Mouse (Mus musculus): ENCODE results near the gene Tmem106c.

DNA sequence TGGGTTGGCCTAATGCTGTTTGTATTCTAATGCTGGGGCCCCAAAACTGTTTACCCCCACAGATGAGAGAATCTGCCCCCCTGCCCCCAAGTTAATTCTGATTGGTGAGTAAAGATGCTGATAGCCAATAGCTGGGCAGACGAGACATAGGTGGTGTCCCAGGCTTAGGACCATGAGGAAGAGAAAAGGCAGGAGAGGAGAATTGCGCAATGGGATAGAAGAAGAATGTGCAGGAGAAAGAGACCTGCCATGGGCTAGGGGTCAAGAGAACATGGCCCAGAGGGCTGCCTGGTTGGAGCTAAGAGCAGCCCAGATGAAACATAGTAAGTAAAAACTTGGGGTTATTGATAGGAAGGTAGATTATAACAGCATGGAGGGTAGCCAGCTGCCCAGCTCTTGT lies 23.9 kb upstream of the Tmem106c start:
- no peak for TF ChIP-seq CTCF (IDR thresholded peaks at IDR 0.05)
- no peak for TF ChIP-seq POLR2A (IDR thresholded peaks at IDR 0.05; ENCODE audit: insufficient read depth, low read depth, low read length)
- no peak for TF ChIP-seq EP300 (IDR thresholded peaks at IDR 0.05; ENCODE audit: insufficient read depth, low read depth, low read length)

Data from heart, adult 2 months (tissue).